ENCODE assay signal across 16 mouse cellular contexts in genomic region chr4:43571395-43572045, GRCm38 (mm10). TPM values are rescaled to one million over a fixed set of nuclear protein-coding genes. Genes with fewer than 3 reads are reported as not detected.
"Had no signal": no experiment of that assay in that cellular context is flagged by ENCODE, and none has a peak within 500 bp of the region (broad histone marks: within the 10 kb centered on the region; RNA-seq: fewer than 3 reads in every experiment).

No protein-coding gene starts in this region.

- H3K4me3 ChIP-seq: left cerebral cortex, adult 2 months; limb, embryonic 10.5 days; midbrain, embryonic 10.5 days; midbrain, embryonic 15.5 days; neural tube, embryonic 13.5 days had no signal

- H3K4me2 ChIP-seq: midbrain, embryonic 15.5 days; neural tube, embryonic 13.5 days had no signal

- H3K9ac ChIP-seq: liver, embryonic 14.5 days; midbrain, embryonic 15.5 days; neural tube, embryonic 13.5 days had no signal

- H3K9me3 ChIP-seq: limb, embryonic 10.5 days; midbrain, embryonic 10.5 days; midbrain, embryonic 15.5 days; neural tube, embryonic 13.5 days had no signal

- H3K27me3 ChIP-seq: midbrain, embryonic 15.5 days; neural tube, embryonic 13.5 days had no signal

- H3K27ac ChIP-seq: left cerebral cortex, adult 2 months; limb, embryonic 10.5 days; liver, embryonic 14.5 days; midbrain, embryonic 10.5 days; midbrain, embryonic 15.5 days; neural tube, embryonic 13.5 days had no signal

- DNase-seq: kidney, adult 8-10 months; lung, adult 2 months; lung, postnatal 36 days; thymus, adult 2 months; thymus, postnatal 25 days had no signal

- ATAC-seq: lung, postnatal 0 days; midbrain, embryonic 15.5 days had no signal

RNA-seq across cellular contexts. Expression of gene Msmp, which starts 12.8 kb away (rescaled TPM):
- total RNA-seq: layer of hippocampus, postnatal 25 days; left cerebral cortex, adult 2 months; left cerebral cortex, postnatal 14 days; megakaryocyte, adult 5-6 weeks had no signal
- polyA plus RNA-seq: liver, embryonic 14.5 days; neural tube, embryonic 13.5 days; thymus, adult 2 months; urinary bladder, adult 2 months had no signal
